Mouse (Mus musculus) MEL (cell line): ENCODE measurements around the gene Pola1. TPM values are rescaled to one million over a fixed set of nuclear protein-coding genes. Genes with fewer than 3 reads are reported as not detected.

ENCODE experiments used
- DNase-seq: peaks from one replicate; pipeline ENCODE4 v3.0.0; 2011; ENCODE audit warnings: low read depth, low spot score
- H3K27ac ChIP-seq: 2 replicates; pipeline ENCODE4 v1.5.1; 2012; ENCODE audit warnings: low read depth, mild to moderate bottlenecking, control low read depth, low read length, moderate library complexity; ENCODE audit not compliant: control insufficient read depth
- H3K27me3 ChIP-seq, 2 experiments: fragments of 150-350 bp in 1 of 2; sonication (generic) in 1 of 2; 2 replicates each; pipeline ENCODE4 v1.6.1; 2012; ENCODE audit warnings: low read length in 2 of 2, mild to moderate bottlenecking in 2 of 2, improper control_type of control experiment in 1 of 2, moderate library complexity in 1 of 2; ENCODE audit not compliant: insufficient read depth in 2 of 2, control insufficient read depth in 1 of 2
- H3K36me3 ChIP-seq, 2 experiments: 2 replicates each; pipeline ENCODE4 v1.6.1; 2012 to 2014; ENCODE audit warnings: low read length in 2 of 2, improper control_type of control experiment in 1 of 2, inconsistent platforms in 1 of 2, mild to moderate bottlenecking in 1 of 2; ENCODE audit not compliant: insufficient read depth in 2 of 2, control insufficient read depth in 1 of 2
- H3K4me1 ChIP-seq, 2 experiments: fragments of 150-350 bp in 1 of 2; sonication (generic) in 1 of 2; 2 replicates each; pipeline ENCODE4 v1.6.1; 2012; ENCODE audit warnings: low read length in 2 of 2, improper control_type of control experiment in 1 of 2, mild to moderate bottlenecking in 1 of 2; ENCODE audit not compliant: insufficient read depth in 2 of 2, control insufficient read depth in 1 of 2
- H3K4me3 ChIP-seq, 2 experiments: fragments of 150-350 bp in 1 of 2; sonication (generic) in 1 of 2; 2 replicates each; pipeline ENCODE4 v1.5.1; 2012; ENCODE audit warnings: low read depth in 2 of 2, low read length in 2 of 2, mild to moderate bottlenecking in 2 of 2, moderate library complexity in 2 of 2, control low read depth in 1 of 2, improper control_type of control experiment in 1 of 2; ENCODE audit not compliant: control insufficient read depth in 1 of 2, insufficient read depth in 1 of 2
- H3K79me2 ChIP-seq: 2 replicates; pipeline ENCODE4 v1.6.1; 2012; ENCODE audit warnings: mild to moderate bottlenecking, low read length, moderate library complexity; ENCODE audit not compliant: control insufficient read depth, poor library complexity, insufficient read depth
- H3K9ac ChIP-seq: 2 replicates; pipeline ENCODE4 v1.6.1; 2012; ENCODE audit warnings: low read depth, mild to moderate bottlenecking, control low read depth, low read length, moderate library complexity; ENCODE audit not compliant: control insufficient read depth, poor library complexity, severe bottlenecking
- H3K9me3 ChIP-seq: fragments of 150-350 bp; sonication (generic); replicated peaks from 2 replicates; pipeline ENCODE4 v1.6.1; 2012; ENCODE audit warnings: mild to moderate bottlenecking, low read length, improper control_type of control experiment, moderate library complexity; ENCODE audit not compliant: insufficient read depth
- BHLHE40 ChIP-seq: IDR thresholded peaks from 2 replicates; pipeline ENCODE4 v1.6.1; 2012; ENCODE audit warnings: low read depth, mild to moderate bottlenecking, inconsistent platforms, low read length, improper control_type of control experiment, borderline replicate concordance
- CHD1 ChIP-seq: IDR thresholded peaks from 2 replicates; pipeline ENCODE4 v1.6.1; 2012; ENCODE audit warnings: low read depth, mild to moderate bottlenecking, inconsistent platforms, low read length, improper control_type of control experiment
- CTCF ChIP-seq, 3 experiments: IDR thresholded peaks in 2 of 3; conservative IDR thresholded peaks in 1 of 3; 2 replicates each; pipeline ENCODE4 v1.5.1; 2011 to 2012; ENCODE audit warnings: low read length in 3 of 3, low read depth in 2 of 3, mild to moderate bottlenecking in 2 of 3, improper control_type of control experiment in 1 of 3, inconsistent platforms in 1 of 3, mixed read lengths in 1 of 3, moderate library complexity in 1 of 3; ENCODE audit not compliant: control insufficient read depth in 1 of 3, insufficient read depth in 1 of 3, poor library complexity in 1 of 3, severe bottlenecking in 1 of 3
- E2F4 ChIP-seq: IDR thresholded peaks from 2 replicates; pipeline ENCODE4 v1.6.1; 2011; ENCODE audit warnings: low read depth, low read length, improper control_type of control experiment, borderline replicate concordance
- EP300 ChIP-seq, 2 experiments: IDR thresholded peaks; 2 replicates each; pipeline ENCODE4 v1.6.1; 2011; ENCODE audit warnings: improper control_type of control experiment in 2 of 2, low read length in 2 of 2, low read depth in 1 of 2, mild to moderate bottlenecking in 1 of 2
- GATA1 ChIP-seq: IDR thresholded peaks from 2 replicates; pipeline ENCODE4 v1.6.1; 2011; ENCODE audit warnings: low read depth, low read length, improper control_type of control experiment
- MAFK ChIP-seq: IDR thresholded peaks from 2 replicates; pipeline ENCODE4 v1.6.1; 2011; ENCODE audit warnings: low read depth, mild to moderate bottlenecking, low read length, improper control_type of control experiment, borderline replicate concordance
- MAZ ChIP-seq: IDR thresholded peaks from 2 replicates; pipeline ENCODE4 v1.6.1; 2012; ENCODE audit warnings: low read depth, mild to moderate bottlenecking, inconsistent platforms, low read length, improper control_type of control experiment
- MEF2A ChIP-seq: IDR thresholded peaks from 2 replicates; pipeline ENCODE4 v1.6.1; 2014; ENCODE audit warnings: low read depth, mild to moderate bottlenecking, inconsistent platforms, low read length, improper control_type of control experiment; ENCODE audit not compliant: poor library complexity, insufficient replicate concordance, severe bottlenecking; ENCODE audit errors: extremely low read depth
- MYB ChIP-seq: IDR thresholded peaks from 2 replicates; pipeline ENCODE4 v1.6.1; 2011; ENCODE audit warnings: mild to moderate bottlenecking, low read depth, low read length, improper control_type of control experiment
- MYC ChIP-seq: IDR thresholded peaks from 2 replicates; pipeline ENCODE4 v1.6.1; 2011; ENCODE audit warnings: low read depth, mild to moderate bottlenecking, low read length, improper control_type of control experiment, moderate library complexity
- NELFE ChIP-seq: IDR thresholded peaks from 2 replicates; pipeline ENCODE4 v1.6.1; 2011; ENCODE audit warnings: low read depth, low read length, improper control_type of control experiment
- POLR2AphosphoS2 ChIP-seq: IDR thresholded peaks from 2 replicates; pipeline ENCODE4 v1.6.1; 2011; ENCODE audit warnings: low read length, improper control_type of control experiment
- RAD21 ChIP-seq: IDR thresholded peaks from 2 replicates; pipeline ENCODE4 v1.6.1; 2011; ENCODE audit warnings: mild to moderate bottlenecking, low read depth, low read length, improper control_type of control experiment
- RCOR1 ChIP-seq: IDR thresholded peaks from 2 replicates; pipeline ENCODE4 v1.6.1; 2012; ENCODE audit warnings: low read depth, mild to moderate bottlenecking, inconsistent platforms, low read length, improper control_type of control experiment
- TAL1 ChIP-seq: IDR thresholded peaks from 2 replicates; pipeline ENCODE4 v1.6.1; 2012; ENCODE audit warnings: mild to moderate bottlenecking, inconsistent platforms, low read length, moderate library complexity, mixed read lengths
- TBP ChIP-seq: IDR thresholded peaks from 2 replicates; pipeline ENCODE4 v1.8.0; 2011; ENCODE audit warnings: low read depth, low read length, improper control_type of control experiment
- ZC3H11A ChIP-seq: IDR thresholded peaks from 2 replicates; pipeline ENCODE4 v1.6.1; 2012; ENCODE audit warnings: low read depth, mild to moderate bottlenecking, inconsistent platforms, low read length, improper control_type of control experiment
- ZNF384 ChIP-seq: IDR thresholded peaks from 2 replicates; pipeline ENCODE4 v1.6.1; 2012; ENCODE audit warnings: low read depth, mild to moderate bottlenecking, inconsistent platforms, low read length, improper control_type of control experiment
- polyA plus RNA-seq, 2 experiments: library from polyadenylated mRNA; stranded (reverse) in 1 of 2; unstranded in 1 of 2; fragments of >175 nt in 1 of 2; fragments of >200 nt in 1 of 2; gene quantifications; 2 replicates each; pipeline versions ENCODE4 v1.2.1 to v1.2.4; 2012; ENCODE audit warnings: low replicate concordance in 2 of 2, low read depth in 1 of 2; ENCODE audit not compliant: insufficient read length in 2 of 2, insufficient read depth in 1 of 2, missing spikeins in 1 of 2
- total RNA-seq: library from RNA; depleted of rRNA; stranded (reverse); fragments of 300-350 nt; gene quantifications from 2 replicates; pipeline ENCODE4 v1.2.3, GENCODE M21; 2012

Gene Pola1
- total and polyA plus RNA-seq, 3 experiments, result 26.8 to 38.7 (median 36.1) TPM

- peaks cover 2 to 8% of the 10 kb centered on the region in 2 experiments; a peak in 3 of 4 replicates for H3K36me3 ChIP-seq
- no peak overlapping the region for H3K9ac ChIP-seq
- H3K27me3 ChIP-seq, result no peaks in the 10 kb centered on the region
- no peaks in the 10 kb centered on the region for H3K79me2 ChIP-seq
- no peak for DNase-seq
- H3K9me3 ChIP-seq, result no peaks in the 10 kb centered on the region
- no peak overlapping the region for H3K4me3 ChIP-seq
- no peak for TF ChIP-seq MYC
- TF ChIP-seq RAD21, result no peak
- TF ChIP-seq MYB, result no peak
- TF ChIP-seq MAFK, result no peak
- TF ChIP-seq TAL1, result no peak
- no peak for TF ChIP-seq GATA1
- TF ChIP-seq CTCF (IDR thresholded peaks at IDR 0.05 in 2 of 3, conservative IDR thresholded peaks at IDR 0.05 in 1 of 3; ENCODE audit: control insufficient read depth in 1 of 3, insufficient read depth in 1 of 3, low read depth in 2 of 3, low read length in 3 of 3, poor library complexity in 1 of 3, severe bottlenecking in 1 of 3), result no peak
- no peak for TF ChIP-seq POLR2AphosphoS2
- no peak overlapping the region for H3K27ac ChIP-seq
- H3K4me1 ChIP-seq, result peaks cover 0 to 2% of the 10 kb centered on the region in 2 experiments; a peak in 3 of 4 replicates
Measured at GRCm38 (mm10) chrX:93502865-93503353, 129.0 kb downstream of the Pola1 start.

GRCm38 (mm10) chrX:93497597-93497996, 134.4 kb downstream of the Pola1 start:
- DNase-seq, result no peak
- Histone ChIP-seq H3K27ac (no peak overlapping the region), H3K4me1 (no peaks in the 10 kb centered on the region), H3K9ac (no peak overlapping the region)
- no peak for TF ChIP-seq POLR2AphosphoS2
- no peak for TF ChIP-seq MYB
- TF ChIP-seq EP300 (IDR thresholded peaks at IDR 0.05; ENCODE audit: low read depth in 1 of 2, low read length in 2 of 2), result no peak
- TF ChIP-seq RCOR1, result no peak
- no peak for TF ChIP-seq TBP
- TF ChIP-seq MAZ, result no peak
- TF ChIP-seq NELFE, result no peak
- no peak for TF ChIP-seq ZNF384
- no peak for TF ChIP-seq RAD21
- no peak for TF ChIP-seq BHLHE40
- no peak for TF ChIP-seq MYC
- TF ChIP-seq ZC3H11A, result no peak
- no peak for TF ChIP-seq E2F4
- no peak for TF ChIP-seq CHD1
- TF ChIP-seq TAL1, result no peak
- TF ChIP-seq MEF2A, result no peak
- TF ChIP-seq, all 39 proteins: peak for 0
- no peaks in the 10 kb centered on the region for H3K27me3 ChIP-seq
- no peak overlapping the region for H3K4me3 ChIP-seq
- no peaks in the 10 kb centered on the region for H3K9me3 ChIP-seq
- H3K79me2 ChIP-seq, result no peaks in the 10 kb centered on the region
- H3K36me3 ChIP-seq, result peaks cover 0 to 2% of the 10 kb centered on the region in 2 experiments; a peak in 1 of 4 replicates
